Mouse (Mus musculus): ENCODE measurements around the gene Hist2h2ac. TPM values are rescaled to one million over a fixed set of nuclear protein-coding genes. Genes with fewer than 3 reads are reported as not detected.
A peak's percentile ranks its signal among the peaks of the same experiment; 100 is the strongest.
"Not testable (repeated sequence)": the region's sequence is repeated elsewhere in the genome, so short reads cannot be mapped to it uniquely, and the experiment has no call there.

Hist2h2ac gene
- polyA plus RNA-seq, 1 experiment: 8.5 TPM

DNA sequence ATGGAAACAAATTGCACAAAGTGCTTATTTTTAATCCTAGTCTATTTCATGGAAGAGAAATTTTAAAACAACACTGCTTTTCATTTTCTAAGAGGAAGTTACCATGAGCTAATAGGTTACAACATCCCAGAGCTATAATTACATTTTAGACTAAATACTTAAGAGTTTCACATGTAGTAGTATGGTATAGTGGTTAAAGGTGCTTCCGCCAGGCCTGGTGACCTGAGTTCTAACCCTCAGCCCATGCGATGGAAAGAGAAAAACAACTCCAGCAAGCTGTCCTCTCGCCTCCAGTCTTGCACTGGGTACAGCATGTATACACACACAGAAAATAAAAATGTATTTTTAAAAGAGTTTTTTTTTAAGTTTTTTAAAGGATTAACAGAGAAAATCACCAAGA, 31.1 kb upstream of the Hist2h2ac start:
- peaks cover 4% of the 10 kb centered on the region for H3K36me3 ChIP-seq (ENCODE audit: control insufficient read depth)
- no peak for TF ChIP-seq TAL1 (IDR thresholded peaks at IDR 0.05; ENCODE audit: low read length)
- no peak for TF ChIP-seq GATA1 (IDR thresholded peaks at IDR 0.05; ENCODE audit: low read length)
- H3K9me3 ChIP-seq (ENCODE audit: control insufficient read depth, low read length): no peaks in the 10 kb centered on the region
- H3K4me3 ChIP-seq (replicated peaks): no peak overlapping the region
- H3K27me3 ChIP-seq (ENCODE audit: control insufficient read depth): no peaks in the 10 kb centered on the region
- peaks cover 72% of the 10 kb centered on the region for H3K4me1 ChIP-seq (ENCODE audit: control insufficient read depth)

DNA sequence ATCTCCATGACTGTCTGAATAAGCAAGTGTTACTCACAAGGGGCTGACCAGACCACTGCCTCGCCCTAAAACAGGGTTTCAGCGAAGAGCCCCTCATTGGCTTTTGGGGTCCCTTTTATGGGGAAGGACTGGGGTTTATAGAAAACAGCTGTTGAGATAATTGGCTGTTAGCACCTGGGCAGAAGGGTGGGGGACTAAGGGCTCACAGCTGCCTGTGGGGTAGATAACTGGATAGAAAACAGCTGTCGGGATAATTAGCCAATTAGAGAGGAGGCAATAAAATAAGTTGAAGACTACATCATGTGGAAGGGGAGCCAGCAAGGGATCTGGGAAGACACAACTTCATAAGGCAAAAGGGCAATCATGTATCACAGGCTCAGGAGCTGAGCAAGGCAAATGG, 30.2 kb upstream of the Hist2h2ac start:
- H3K9me3 ChIP-seq (ENCODE audit: control insufficient read depth, low read length): no peaks in the 10 kb centered on the region
- peaks cover 4% of the 10 kb centered on the region for H3K36me3 ChIP-seq (ENCODE audit: control insufficient read depth)
- TF ChIP-seq TAL1 (IDR thresholded peaks at IDR 0.05; ENCODE audit: low read length) (peak; percentile 28; the same call in 1 of the 3 replicates), GATA1 (IDR thresholded peaks at IDR 0.05; ENCODE audit: low read length) (no peak)
- H3K4me1 ChIP-seq (ENCODE audit: control insufficient read depth): peaks cover 65% of the 10 kb centered on the region
- peak overlapping the region; percentile 38 for H3K4me3 ChIP-seq (replicated peaks)
- no peaks in the 10 kb centered on the region for H3K27me3 ChIP-seq (ENCODE audit: control insufficient read depth)

DNA sequence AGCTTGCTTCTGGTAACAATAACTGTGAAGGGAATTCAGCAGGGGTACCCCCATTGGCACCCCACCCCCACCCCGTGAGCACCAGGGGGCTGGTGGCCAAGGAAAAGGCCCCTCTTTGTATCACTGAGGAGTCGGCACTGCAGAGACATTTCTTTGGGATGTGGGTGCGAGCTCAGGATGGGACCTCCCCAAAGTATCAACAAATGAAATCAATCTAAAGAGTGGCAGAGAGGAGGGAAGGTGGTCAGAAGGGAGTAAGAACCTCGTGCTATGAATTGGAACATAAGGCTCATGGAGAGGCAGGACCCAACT, 28.3 kb upstream of the Hist2h2ac start:
- no peak for TF ChIP-seq TAL1 (IDR thresholded peaks at IDR 0.05; ENCODE audit: low read length)
- TF ChIP-seq GATA1 (IDR thresholded peaks at IDR 0.05; ENCODE audit: low read length): no peak
- H3K36me3 ChIP-seq (ENCODE audit: control insufficient read depth): peaks cover 8% of the 10 kb centered on the region
- peaks cover 59% of the 10 kb centered on the region for H3K4me1 ChIP-seq (ENCODE audit: control insufficient read depth)
- peak overlapping the region; percentile 76 for H3K4me3 ChIP-seq (replicated peaks)
- H3K27me3 ChIP-seq (ENCODE audit: control insufficient read depth): no peaks in the 10 kb centered on the region
- no peaks in the 10 kb centered on the region for H3K9me3 ChIP-seq (ENCODE audit: control insufficient read depth, low read length)

DNA sequence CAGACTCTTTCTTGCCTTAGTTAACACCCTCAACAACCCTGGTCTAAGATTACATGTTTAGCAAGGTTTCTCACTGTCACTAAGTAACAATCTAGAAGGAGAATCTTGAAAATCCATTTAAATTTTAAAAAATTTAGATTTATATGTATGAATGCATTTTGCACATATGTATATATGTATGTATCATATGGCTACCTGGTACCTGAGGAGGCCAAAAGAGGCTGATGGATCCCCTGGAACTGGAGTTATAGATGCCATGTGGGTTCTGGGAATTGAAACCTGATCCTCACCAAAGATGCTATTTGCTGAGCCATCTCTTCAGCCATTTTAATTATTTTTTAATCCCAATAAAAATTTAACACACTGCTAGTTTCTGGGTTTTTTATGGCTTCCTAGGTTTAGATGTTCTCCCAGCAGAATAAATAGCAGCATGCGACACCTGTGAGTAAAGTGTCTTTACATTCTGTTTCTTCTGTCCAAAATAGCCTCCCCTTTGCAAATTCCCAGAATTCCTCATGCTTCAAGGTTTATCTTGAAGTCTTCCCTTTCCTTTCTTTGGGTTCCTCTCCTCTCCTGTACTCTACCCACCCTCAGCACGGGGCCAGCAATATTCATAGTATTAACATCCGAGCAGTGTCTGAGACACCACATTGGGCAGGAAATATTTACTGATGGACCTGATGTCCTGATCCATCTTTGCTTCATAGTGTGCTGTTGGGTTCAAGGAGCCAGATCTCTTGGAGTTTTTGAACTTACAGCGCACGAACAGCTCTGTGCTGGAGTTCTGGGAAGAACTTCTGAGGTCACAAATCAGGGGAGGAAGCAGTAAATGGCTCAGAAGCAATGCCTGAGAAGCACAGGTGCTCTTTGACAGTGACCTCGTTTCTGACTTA, 27.7 kb upstream of the Hist2h2ac start:
- Histone ChIP-seq H3K9me3 (ENCODE audit: control insufficient read depth, low read length) (no peaks in the 10 kb centered on the region), H3K27me3 (ENCODE audit: control insufficient read depth) (no peaks in the 10 kb centered on the region), H3K36me3 (ENCODE audit: control insufficient read depth) (peaks cover 11% of the 10 kb centered on the region), H3K4me3 (replicated peaks) (peak overlapping the region; percentile 76), H3K4me1 (ENCODE audit: control insufficient read depth) (peaks cover 59% of the 10 kb centered on the region)
- TF ChIP-seq TAL1 (IDR thresholded peaks at IDR 0.05; ENCODE audit: low read length) (no peak), GATA1 (IDR thresholded peaks at IDR 0.05; ENCODE audit: low read length) (peak; percentile 64)

DNA sequence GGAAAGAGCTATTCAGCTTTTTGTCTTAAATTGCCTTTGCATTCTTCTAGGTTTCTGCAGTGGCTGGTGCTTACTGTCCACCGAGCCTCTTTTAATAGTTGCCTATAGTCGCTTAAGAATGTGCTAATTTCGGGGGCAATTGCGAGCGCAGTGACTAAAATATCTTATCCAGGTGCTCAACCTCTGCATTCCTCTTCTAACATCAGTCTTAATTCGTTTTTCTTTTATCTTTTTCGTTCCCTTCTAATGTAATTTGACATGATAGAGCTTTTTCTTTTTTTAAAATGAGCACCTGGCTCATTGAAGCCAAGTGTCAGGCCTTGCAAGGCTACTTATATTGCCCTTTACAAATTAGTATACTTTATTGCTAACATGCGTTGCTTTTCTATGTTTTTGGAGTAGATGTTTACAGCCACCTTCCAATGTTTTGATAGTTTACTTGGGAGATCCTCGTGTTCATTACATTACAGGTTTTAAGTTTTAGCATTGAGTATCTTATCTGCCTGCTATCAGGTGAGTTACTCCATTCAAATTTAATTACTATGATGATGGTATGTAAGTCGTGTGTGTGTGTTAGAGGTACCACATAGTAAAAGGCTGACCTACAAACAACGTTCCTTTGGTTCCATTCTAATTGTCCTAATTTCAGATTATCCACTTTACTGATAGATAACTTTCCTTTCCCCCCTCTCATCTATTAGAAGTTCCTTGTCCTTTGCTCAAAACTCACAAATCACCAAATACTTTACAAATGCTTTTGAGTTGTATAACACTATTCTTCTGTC, 26.9 kb upstream of the Hist2h2ac start:
- H3K4me3 ChIP-seq (replicated peaks): peak overlapping the region; percentile 76
- no peaks in the 10 kb centered on the region for H3K27me3 ChIP-seq (ENCODE audit: control insufficient read depth)
- peaks cover 60% of the 10 kb centered on the region for H3K4me1 ChIP-seq (ENCODE audit: control insufficient read depth)
- no peaks in the 10 kb centered on the region for H3K9me3 ChIP-seq (ENCODE audit: control insufficient read depth, low read length)
- peaks cover 11% of the 10 kb centered on the region for H3K36me3 ChIP-seq (ENCODE audit: control insufficient read depth)
- TF ChIP-seq GATA1 (IDR thresholded peaks at IDR 0.05; ENCODE audit: low read length) (no peak), TAL1 (IDR thresholded peaks at IDR 0.05; ENCODE audit: low read length) (no peak)

DNA sequence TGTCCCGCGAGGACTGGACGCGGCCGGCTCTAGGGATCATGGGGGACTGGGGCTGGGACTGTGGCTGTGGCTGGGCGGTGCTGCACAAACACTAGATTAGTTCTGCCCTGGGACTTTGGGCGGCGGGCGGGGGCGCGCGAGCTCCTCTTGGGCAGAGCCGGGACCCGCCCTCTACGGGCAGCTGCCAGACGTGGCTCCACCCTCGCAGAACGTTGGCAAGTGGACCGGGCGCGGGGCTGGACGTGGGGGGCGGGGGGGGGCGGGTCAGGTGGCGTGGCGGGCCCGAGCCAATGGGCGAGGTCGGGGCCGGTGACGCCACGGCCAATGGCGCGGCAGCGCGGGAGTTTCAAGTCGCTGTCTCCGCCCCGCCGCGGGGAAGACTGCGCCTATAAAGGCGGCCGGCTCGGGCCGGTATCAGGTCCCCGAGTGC, 25.8 kb upstream of the Hist2h2ac start, which contains the start of gene Hist2h3c1:
Gene Hist2h3c1, plus strand, starts transcription at position 259 of the 430 bp plus-strand sequence.
- H3K27me3 ChIP-seq (ENCODE audit: control insufficient read depth); H3K9me3 ChIP-seq (ENCODE audit: control insufficient read depth, low read length): not testable (repeated sequence)
- peaks cover 66% of the 10 kb centered on the region for H3K4me1 ChIP-seq (ENCODE audit: control insufficient read depth)
- H3K36me3 ChIP-seq (ENCODE audit: control insufficient read depth): peaks cover 20% of the 10 kb centered on the region
- H3K4me3 ChIP-seq (replicated peaks): peak within 1 kb of the TSS; percentile 76

DNA sequence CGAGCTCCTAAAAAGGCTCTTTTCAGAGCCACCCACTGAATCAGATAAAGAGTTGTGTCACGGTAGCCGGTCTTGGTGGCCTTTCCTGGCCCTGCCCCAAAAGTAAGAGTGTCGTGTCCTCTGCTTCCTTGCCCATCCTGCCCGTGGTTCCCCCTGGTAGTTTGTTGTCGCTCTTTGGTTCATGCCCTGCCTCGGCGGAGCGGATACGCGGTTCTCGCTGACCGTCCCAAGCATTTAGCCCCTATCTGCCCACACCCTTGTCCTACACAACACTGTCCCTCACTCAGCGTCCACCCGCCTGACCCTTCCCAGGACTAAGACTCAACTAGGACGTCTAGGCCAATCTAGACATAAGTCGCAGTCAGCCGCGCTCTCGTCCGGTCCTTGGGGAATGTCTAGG, 25.3 kb upstream of the Hist2h2ac start:
- not testable (repeated sequence) for H3K27me3 ChIP-seq (ENCODE audit: control insufficient read depth); H3K9me3 ChIP-seq (ENCODE audit: control insufficient read depth, low read length)
- H3K4me1 ChIP-seq (ENCODE audit: control insufficient read depth): peaks cover 67% of the 10 kb centered on the region
- H3K4me3 ChIP-seq (replicated peaks): peak overlapping the region; percentile 49
- peaks cover 22% of the 10 kb centered on the region for H3K36me3 ChIP-seq (ENCODE audit: control insufficient read depth)

DNA sequence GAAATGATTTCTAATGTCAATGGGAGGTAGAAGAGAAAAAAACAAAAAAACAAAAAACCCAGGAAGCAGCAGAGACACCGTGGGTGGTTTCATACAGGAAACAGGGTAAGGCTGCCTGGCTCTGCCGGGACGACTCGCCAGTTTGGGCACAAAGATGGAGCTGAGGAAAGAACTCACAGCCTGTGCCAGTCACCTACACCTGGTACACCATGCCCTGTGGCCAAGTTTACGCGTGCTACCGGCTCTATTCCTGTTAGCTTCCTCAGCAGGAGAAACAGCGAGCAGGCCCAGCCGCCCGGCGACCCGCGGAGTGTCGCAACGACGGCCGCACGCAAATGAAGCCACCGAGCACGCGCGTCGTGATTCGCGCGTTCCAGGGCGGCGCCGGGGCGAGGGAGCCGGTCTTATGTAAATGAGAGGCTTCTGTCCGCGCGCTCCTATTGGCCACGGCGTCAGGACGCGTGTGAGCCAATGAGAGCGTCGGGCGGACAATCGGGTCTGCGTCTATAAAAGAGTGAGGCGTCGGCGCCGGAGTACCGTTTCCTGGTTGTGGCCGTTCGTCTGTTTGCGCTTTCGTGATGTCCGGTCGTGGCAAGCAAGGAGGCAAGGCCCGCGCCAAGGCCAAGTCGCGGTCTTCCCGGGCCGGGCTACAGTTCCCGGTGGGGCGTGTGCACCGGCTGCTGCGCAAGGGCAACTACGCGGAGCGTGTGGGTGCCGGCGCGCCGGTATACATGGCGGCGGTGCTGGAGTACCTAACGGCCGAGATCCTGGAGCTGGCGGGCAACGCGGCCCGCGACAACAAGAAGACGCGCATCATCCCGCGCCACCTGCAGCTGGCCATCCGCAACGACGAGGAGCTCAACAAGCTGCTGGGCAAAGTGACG, 24.6 kb upstream of the Hist2h2ac start, which contains the start of gene Hist2h2aa1:
Gene Hist2h2aa1, plus strand, starts transcription at position 495 of the 884 bp plus-strand sequence.
- H3K4me1 ChIP-seq (ENCODE audit: control insufficient read depth): peaks cover 66% of the 10 kb centered on the region
- peak within 1 kb of the TSS; percentile 74 for H3K4me3 ChIP-seq (replicated peaks)
- not testable (repeated sequence) for H3K9me3 ChIP-seq (ENCODE audit: control insufficient read depth, low read length); H3K27me3 ChIP-seq (ENCODE audit: control insufficient read depth)
- H3K36me3 ChIP-seq (ENCODE audit: control insufficient read depth): peaks cover 22% of the 10 kb centered on the region
